Mouse (Mus musculus): Measurements from ENCODE around the gene Sec16a. TPM values are rescaled to one million over a fixed set of nuclear protein-coding genes. Genes with fewer than 3 reads are reported as not detected.

Gene Sec16a
- polyA plus RNA-seq, 1 experiment from 2014 or later = 32.4 TPM

DNA sequence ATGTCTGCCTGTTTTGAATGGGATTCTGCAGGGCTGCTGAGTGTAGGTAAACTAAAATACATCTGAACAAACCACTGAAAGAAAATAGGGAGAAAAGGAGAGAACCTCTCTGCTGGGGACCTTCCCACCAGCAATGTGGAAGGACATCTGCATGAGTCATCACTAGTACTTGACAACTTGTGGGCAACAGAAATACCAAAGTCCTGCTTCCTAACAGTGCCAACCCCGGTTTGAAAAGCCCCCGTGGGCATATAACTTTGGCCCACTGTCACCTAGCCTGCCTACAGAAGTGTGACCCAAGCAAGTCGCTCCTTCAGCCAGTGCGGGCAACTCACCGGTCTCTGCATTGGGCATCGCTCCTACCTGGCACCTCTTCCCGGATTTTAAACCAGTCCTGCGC, 72.6 kb downstream of the Sec16a start:
- Histone ChIP-seq H3K27me3 (ENCODE audit: control insufficient read depth, insufficient read depth, low read length) (no peaks in the 10 kb centered on the region), H3K9ac (replicated peaks; ENCODE audit: low read length) (no peak overlapping the region), H3K4me1 (ENCODE audit: control insufficient read depth, insufficient read depth, low read length) (no peaks in the 10 kb centered on the region), H3K9me3 (ENCODE audit: control insufficient read depth, low read length) (no peaks in the 10 kb centered on the region), H3K27ac (replicated peaks; ENCODE audit: low read depth, low read length) (no peak overlapping the region), H3K4me3 (replicated peaks; ENCODE audit: low read depth, low read length) (no peak overlapping the region), H3K4me2 (ENCODE audit: low read length) (no peak overlapping the region), H3K36me3 (ENCODE audit: control insufficient read depth, insufficient read depth, low read length) (peaks cover 98% of the 10 kb centered on the region)
- 96% methylated on average over 8 of the region's 8 CpGs for WGBS
- DNase-seq (no peak), ATAC-seq (ENCODE audit: low FRiP score, low TSS enrichment) (no peak)

DNA sequence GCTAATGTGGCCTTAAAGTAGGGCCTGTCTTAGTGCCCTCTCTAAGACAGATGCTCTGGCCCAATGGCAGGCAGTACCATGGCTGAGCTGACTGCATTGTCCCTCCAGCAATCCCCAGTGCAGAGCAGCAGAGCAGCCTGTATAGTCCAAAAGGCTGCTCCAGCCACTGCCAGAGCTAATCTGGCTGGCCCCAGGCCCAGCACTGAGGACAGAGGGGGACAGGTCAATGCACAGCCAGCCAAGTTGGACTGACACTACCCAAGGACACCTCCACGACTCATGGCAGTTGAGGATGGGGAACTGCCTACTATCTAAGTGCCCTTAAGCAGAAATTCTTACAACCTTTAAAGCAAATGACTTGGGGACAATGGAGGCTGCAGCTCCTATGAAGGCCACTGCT, 76.4 kb downstream of the Sec16a start:
- Histone ChIP-seq H3K27ac (replicated peaks; ENCODE audit: low read depth, low read length) (no peak overlapping the region), H3K9ac (replicated peaks; ENCODE audit: low read length) (no peak overlapping the region), H3K4me2 (ENCODE audit: low read length) (no peak overlapping the region), H3K36me3 (ENCODE audit: control insufficient read depth, insufficient read depth, low read length) (peaks cover 97% of the 10 kb centered on the region), H3K4me1 (ENCODE audit: control insufficient read depth, insufficient read depth, low read length) (no peaks in the 10 kb centered on the region), H3K27me3 (ENCODE audit: control insufficient read depth, insufficient read depth, low read length) (no peaks in the 10 kb centered on the region), H3K4me3 (replicated peaks; ENCODE audit: low read depth, low read length) (no peak overlapping the region), H3K9me3 (ENCODE audit: control insufficient read depth, low read length) (no peaks in the 10 kb centered on the region)
- ATAC-seq (ENCODE audit: low FRiP score, low TSS enrichment) (no peak), DNase-seq (no peak)
- 94% methylated on average over 1 of the region's 1 CpGs for WGBS

DNA sequence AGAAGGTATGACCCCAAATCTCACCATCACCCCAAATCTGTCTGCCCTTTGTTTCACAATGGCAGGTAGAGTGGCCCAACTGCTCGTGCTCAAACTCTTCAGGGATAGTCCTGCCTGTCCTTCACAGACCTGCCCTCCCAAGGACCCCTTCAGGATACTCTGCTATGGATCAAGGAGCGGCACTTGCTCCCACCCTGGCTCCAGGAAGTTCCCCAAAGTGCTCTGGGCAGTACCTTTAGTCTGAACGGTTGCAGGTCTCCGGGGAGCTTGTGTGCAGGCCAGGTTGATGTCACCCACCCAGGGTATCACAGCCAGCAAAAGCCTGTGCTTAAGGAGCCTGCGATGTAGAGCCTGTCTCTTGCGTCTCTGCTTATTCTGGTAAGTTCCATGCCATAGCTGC, 77.1 kb downstream of the Sec16a start:
- H3K27ac ChIP-seq (replicated peaks; ENCODE audit: low read depth, low read length) = no peak overlapping the region
- 94% methylated on average over 6 of the region's 6 CpGs for WGBS
- no peaks in the 10 kb centered on the region for H3K27me3 ChIP-seq (ENCODE audit: control insufficient read depth, insufficient read depth, low read length)
- H3K4me2 ChIP-seq (ENCODE audit: low read length) = no peak overlapping the region
- H3K4me3 ChIP-seq (replicated peaks; ENCODE audit: low read depth, low read length) = no peak overlapping the region
- H3K9ac ChIP-seq (replicated peaks; ENCODE audit: low read length) = no peak overlapping the region
- H3K36me3 ChIP-seq (ENCODE audit: control insufficient read depth, insufficient read depth, low read length) = peaks cover 96% of the 10 kb centered on the region
- H3K4me1 ChIP-seq (ENCODE audit: control insufficient read depth, insufficient read depth, low read length) = no peaks in the 10 kb centered on the region
- DNase-seq (no peak), ATAC-seq (ENCODE audit: low FRiP score, low TSS enrichment) (no peak)
- no peaks in the 10 kb centered on the region for H3K9me3 ChIP-seq (ENCODE audit: control insufficient read depth, low read length)

DNA sequence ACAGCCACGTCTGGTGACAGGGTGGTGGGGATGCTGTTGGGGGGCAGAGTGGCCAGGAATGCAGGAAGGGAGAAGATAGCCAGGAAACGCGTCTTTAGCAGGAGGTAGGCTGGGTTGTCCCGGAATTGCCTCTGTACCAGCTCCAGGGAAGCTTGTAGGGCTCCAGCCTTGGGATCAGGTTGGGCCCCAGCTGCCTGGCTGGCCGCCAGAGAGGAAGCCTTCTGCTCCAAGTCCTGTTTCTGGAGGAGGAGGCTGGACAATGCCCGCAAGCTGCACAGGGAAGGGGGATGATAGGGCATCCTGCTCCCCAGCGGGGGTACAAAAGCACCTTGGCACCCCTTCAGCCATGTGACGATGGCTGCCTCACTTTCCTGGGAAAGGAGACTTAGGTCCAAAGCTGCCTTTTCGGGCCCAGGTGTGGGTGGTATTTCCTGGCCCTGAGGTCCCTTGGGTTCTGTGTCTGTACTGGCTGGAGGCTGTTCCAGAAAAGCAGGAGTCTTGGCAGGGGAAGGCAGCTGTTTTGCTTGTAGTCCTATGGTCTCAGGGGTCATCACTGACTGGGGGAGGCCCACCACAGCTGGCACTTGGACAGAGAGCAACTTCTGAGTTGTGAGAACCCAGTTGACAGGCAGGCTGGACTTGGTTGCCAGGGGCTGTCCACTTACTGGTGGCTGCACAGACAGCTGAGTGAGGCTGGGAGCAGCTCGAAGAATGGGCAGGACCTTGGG, 80.1 kb downstream of the Sec16a start:
- no peak overlapping the region for H3K4me2 ChIP-seq (ENCODE audit: low read length)
- H3K27me3 ChIP-seq (ENCODE audit: control insufficient read depth, insufficient read depth, low read length) = no peaks in the 10 kb centered on the region
- H3K9me3 ChIP-seq (ENCODE audit: control insufficient read depth, low read length) = no peaks in the 10 kb centered on the region
- H3K27ac ChIP-seq (replicated peaks; ENCODE audit: low read depth, low read length) = no peak overlapping the region
- no peaks in the 10 kb centered on the region for H3K4me1 ChIP-seq (ENCODE audit: control insufficient read depth, insufficient read depth, low read length)
- WGBS = 89% methylated on average over 10 of the region's 10 CpGs
- DNase-seq = no peak
- no peak overlapping the region for H3K9ac ChIP-seq (replicated peaks; ENCODE audit: low read length)
- no peak overlapping the region for H3K4me3 ChIP-seq (replicated peaks; ENCODE audit: low read depth, low read length)
- ATAC-seq (ENCODE audit: low FRiP score, low TSS enrichment) = no peak
- peaks cover 72% of the 10 kb centered on the region for H3K36me3 ChIP-seq (ENCODE audit: control insufficient read depth, insufficient read depth, low read length)

DNA sequence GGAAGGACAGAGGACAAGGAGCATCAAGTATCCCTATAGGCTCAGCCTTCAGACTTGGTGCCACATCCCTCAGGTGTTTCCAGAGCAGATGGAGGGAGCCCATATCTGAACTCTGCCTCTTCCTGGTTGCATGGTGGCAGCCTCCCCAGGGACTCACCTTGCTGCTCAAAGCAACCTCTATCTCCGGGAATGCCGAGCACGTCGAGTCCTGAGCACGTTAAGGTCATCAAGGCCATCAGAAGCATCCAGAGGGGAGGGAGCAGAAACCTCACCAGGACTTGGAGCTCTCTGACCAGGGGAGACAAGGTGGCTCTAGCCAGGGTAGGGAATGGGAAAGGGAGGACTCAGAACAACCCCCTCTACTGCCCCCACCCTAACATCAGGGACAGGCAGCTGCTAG, 81.5 kb downstream of the Sec16a start:
- H3K27me3 ChIP-seq (ENCODE audit: control insufficient read depth, insufficient read depth, low read length) = no peaks in the 10 kb centered on the region
- no peak overlapping the region for H3K9ac ChIP-seq (replicated peaks; ENCODE audit: low read length)
- no peak for ATAC-seq (ENCODE audit: low FRiP score, low TSS enrichment)
- H3K9me3 ChIP-seq (ENCODE audit: control insufficient read depth, low read length) = no peaks in the 10 kb centered on the region
- no peak overlapping the region for H3K4me3 ChIP-seq (replicated peaks; ENCODE audit: low read depth, low read length)
- no peak overlapping the region for H3K27ac ChIP-seq (replicated peaks; ENCODE audit: low read depth, low read length)
- no peak for DNase-seq
- WGBS = 92% methylated on average over 5 of the region's 5 CpGs
- H3K4me1 ChIP-seq (ENCODE audit: control insufficient read depth, insufficient read depth, low read length) = no peaks in the 10 kb centered on the region
- peaks cover 58% of the 10 kb centered on the region for H3K36me3 ChIP-seq (ENCODE audit: control insufficient read depth, insufficient read depth, low read length)
- H3K4me2 ChIP-seq (ENCODE audit: low read length) = no peak overlapping the region

DNA sequence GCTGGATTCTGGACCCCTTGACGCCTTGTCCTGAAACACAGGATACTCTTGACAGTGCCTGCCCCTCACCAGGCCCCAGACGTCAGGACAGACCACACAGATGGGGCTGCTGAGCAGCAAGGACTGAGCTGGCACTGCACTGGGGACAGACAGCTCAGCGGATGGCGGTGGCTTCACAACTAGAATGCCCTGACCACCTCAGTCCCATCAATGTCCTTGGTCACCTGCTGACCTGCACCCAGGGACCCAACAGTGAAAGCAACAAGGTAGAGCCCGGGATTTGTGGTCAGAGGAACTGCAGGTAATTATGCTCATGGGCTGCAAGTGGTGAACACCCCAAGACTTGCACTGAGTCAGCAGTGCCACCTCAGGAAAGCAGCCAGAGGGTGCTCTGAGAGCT, 82.0 kb downstream of the Sec16a start:
- H3K4me3 ChIP-seq (replicated peaks; ENCODE audit: low read depth, low read length) = no peak overlapping the region
- DNase-seq (no peak), ATAC-seq (ENCODE audit: low FRiP score, low TSS enrichment) (no peak)
- H3K36me3 ChIP-seq (ENCODE audit: control insufficient read depth, insufficient read depth, low read length) = peaks cover 53% of the 10 kb centered on the region
- H3K4me1 ChIP-seq (ENCODE audit: control insufficient read depth, insufficient read depth, low read length) = no peaks in the 10 kb centered on the region
- H3K27me3 ChIP-seq (ENCODE audit: control insufficient read depth, insufficient read depth, low read length) = no peaks in the 10 kb centered on the region
- H3K27ac ChIP-seq (replicated peaks; ENCODE audit: low read depth, low read length) = no peak overlapping the region
- WGBS = 84% methylated on average over 5 of the region's 5 CpGs
- H3K9ac ChIP-seq (replicated peaks; ENCODE audit: low read length) = no peak overlapping the region
- H3K9me3 ChIP-seq (ENCODE audit: control insufficient read depth, low read length) = no peaks in the 10 kb centered on the region
- H3K4me2 ChIP-seq (ENCODE audit: low read length) = no peak overlapping the region

DNA sequence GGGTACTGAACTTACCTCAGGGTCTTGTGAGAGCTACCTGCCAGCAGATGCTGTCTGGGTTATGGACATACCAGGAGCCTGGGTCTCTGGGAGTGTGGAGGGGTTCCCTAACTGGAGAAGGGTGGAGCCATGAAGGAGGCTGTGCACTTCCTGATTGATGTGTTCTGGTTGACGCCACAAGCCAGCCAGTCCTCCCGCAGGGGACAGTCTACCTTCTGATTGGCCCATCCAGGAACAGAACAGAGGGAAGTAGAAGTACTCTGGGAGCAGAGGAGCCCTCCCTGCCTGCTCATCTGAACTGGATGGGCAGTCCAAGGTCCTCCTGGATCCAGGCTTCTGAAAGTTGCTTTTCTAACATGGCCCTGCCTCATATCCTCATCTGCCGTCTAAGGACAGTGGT, 84.2 kb downstream of the Sec16a start, which contains the start of gene Card9:
Card9 (minus strand) TSS at position 147 of the 400 bp plus-strand sequence.
- no peak for DNase-seq
- Histone ChIP-seq H3K9me3 (ENCODE audit: control insufficient read depth, low read length) (no peaks in the 10 kb centered on the region), H3K27ac (replicated peaks; ENCODE audit: low read depth, low read length) (no peak within 1 kb of the TSS), H3K36me3 (ENCODE audit: control insufficient read depth, insufficient read depth, low read length) (peaks cover 31% of the 10 kb centered on the region), H3K27me3 (ENCODE audit: control insufficient read depth, insufficient read depth, low read length) (no peaks in the 10 kb centered on the region), H3K9ac (replicated peaks; ENCODE audit: low read length) (no peak within 1 kb of the TSS), H3K4me2 (ENCODE audit: low read length) (no peak within 1 kb of the TSS), H3K4me3 (replicated peaks; ENCODE audit: low read depth, low read length) (no peak within 1 kb of the TSS), H3K4me1 (ENCODE audit: control insufficient read depth, insufficient read depth, low read length) (no peaks in the 10 kb centered on the region)
- no peak for ATAC-seq (ENCODE audit: low FRiP score, low TSS enrichment)
- 63% methylated on average over 3 of the region's 3 CpGs for WGBS

DNA sequence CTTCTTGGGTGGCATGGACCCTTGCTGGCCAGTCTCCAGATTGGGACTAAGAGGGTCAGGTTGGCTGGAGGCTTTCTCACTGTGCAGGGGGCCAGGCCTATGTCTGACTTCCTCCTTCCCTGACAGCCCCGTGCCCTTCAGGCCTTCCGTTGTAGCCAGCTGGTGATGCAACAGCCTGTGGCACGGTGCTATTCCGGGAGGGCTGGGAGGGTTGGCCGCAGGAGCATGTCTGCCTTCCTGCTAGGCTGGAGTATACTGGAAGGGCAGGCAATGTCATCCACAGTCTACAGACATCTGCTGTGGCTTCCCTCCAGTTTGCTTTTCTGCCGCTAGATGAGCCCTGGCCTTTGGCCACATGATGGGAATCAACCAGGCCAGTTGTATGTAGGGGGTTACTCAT, 85.0 kb downstream of the Sec16a start:
- 96% methylated on average over 6 of the region's 6 CpGs for WGBS
- ATAC-seq (ENCODE audit: low FRiP score, low TSS enrichment) (no peak), DNase-seq (no peak)
- Histone ChIP-seq H3K27me3 (ENCODE audit: control insufficient read depth, insufficient read depth, low read length) (no peaks in the 10 kb centered on the region), H3K4me1 (ENCODE audit: control insufficient read depth, insufficient read depth, low read length) (no peaks in the 10 kb centered on the region), H3K9ac (replicated peaks; ENCODE audit: low read length) (no peak overlapping the region), H3K27ac (replicated peaks; ENCODE audit: low read depth, low read length) (no peak overlapping the region), H3K9me3 (ENCODE audit: control insufficient read depth, low read length) (no peaks in the 10 kb centered on the region), H3K36me3 (ENCODE audit: control insufficient read depth, insufficient read depth, low read length) (peaks cover 23% of the 10 kb centered on the region), H3K4me3 (replicated peaks; ENCODE audit: low read depth, low read length) (no peak overlapping the region), H3K4me2 (ENCODE audit: low read length) (no peak overlapping the region)

Data from midbrain, embryonic 14.5 days (tissue).